Mouse (Mus musculus) CH12F3 (cell line): ENCODE data around the gene Pabpc5.

ENCODE experiments used
- in situ Hi-C: fragments of 300-500 bp; cut with MboI; formaldehyde crosslinking; loops from 2 replicates; pipeline ENCODE4 v1.14.3; 2020; ENCODE audit warnings: low sequenced_read_pairs

Gene Pabpc5

GRCm38 (mm10) chrX:119927081-119927571 is at the start of gene Pabpc5:
Gene Pabpc5, plus strand, starts transcription at chrX:119927196.
- in situ Hi-C loops: no loop called here

- in situ Hi-C loops: no loop called here
Measured at GRCm38 (mm10) chrX:119886957-119887593, 39.9 kb upstream of the Pabpc5 start.

- in situ Hi-C loops: no loop called here
Measured at GRCm38 (mm10) chrX:119888326-119888920, 38.6 kb upstream of the Pabpc5 start.

GRCm38 (mm10) chrX:119927852-119928251 is 856 bp downstream of the Pabpc5 start:
- in situ Hi-C loops: no loop called here
